Mouse (Mus musculus) right cerebral cortex, postnatal 36 days (tissue): ENCODE results near the gene Eef1g.

Experiments used
- DNase-seq, 2 experiments: peaks; one replicate each; pipeline ENCODE4 v3.0.0; 2022; ENCODE audit warnings: low spot score in 2 of 2, mixed read lengths in 1 of 2

Gene Eef1g

GRCm38 (mm10) chr19:8966590-8967372 is at the start of gene Eef1g:
TSS of gene Eef1g (plus strand) at chr19:8967041.
- DNase-seq = peak; percentile 100

- no peak for DNase-seq
These were observed 47.8 kb upstream of the Eef1g start for GRCm38 (mm10) chr19:8919000-8919399.

- DNase-seq = no peak
These were observed 47.2 kb upstream of the Eef1g start for GRCm38 (mm10) chr19:8919684-8920072.

- peak; percentile 92 to 94 for DNase-seq
These were observed 46.6 kb upstream of the Eef1g start, which contains the start of gene B3gat3 for GRCm38 (mm10) chr19:8920073-8920736. TSS of gene B3gat3 (plus strand) at chr19:8920374.

GRCm38 (mm10) chr19:8920836-8921291 is 46.0 kb upstream of the Eef1g start:
- no peak for DNase-seq

GRCm38 (mm10) chr19:8921741-8922140 is 45.1 kb upstream of the Eef1g start:
- DNase-seq = no peak

- no peak for DNase-seq
These were observed 40.1 kb upstream of the Eef1g start for GRCm38 (mm10) chr19:8926766-8927165.

- no peak for DNase-seq
These were observed 38.8 kb upstream of the Eef1g start for GRCm38 (mm10) chr19:8927891-8928525.

GRCm38 (mm10) chr19:8928689-8929223 is 38.1 kb upstream of the Eef1g start:
- no peak for DNase-seq

- no peak for DNase-seq
These were observed 37.4 kb upstream of the Eef1g start, which contains the start of the genes Rom1 and Eml3 for GRCm38 (mm10) chr19:8929224-8930088. TSS of gene Rom1 (minus strand) at chr19:8929356. TSS of gene Eml3 (plus strand) at chr19:8929552.

- no peak for DNase-seq
These were observed 36.7 kb upstream of the Eef1g start for GRCm38 (mm10) chr19:8930117-8930516.

GRCm38 (mm10) chr19:8930771-8931170 is 36.1 kb upstream of the Eef1g start:
- no peak for DNase-seq

GRCm38 (mm10) chr19:8936736-8937135 is 30.1 kb upstream of the Eef1g start:
- no peak for DNase-seq

- no peak for DNase-seq
These were observed 26.2 kb upstream of the Eef1g start for GRCm38 (mm10) chr19:8940526-8941133.

GRCm38 (mm10) chr19:8941136-8941514 is 25.7 kb upstream of the Eef1g start:
- DNase-seq = no peak

- DNase-seq = peak; percentile 89 to 90
These were observed 25.2 kb upstream of the Eef1g start, which contains the start of gene Mta2 for GRCm38 (mm10) chr19:8941515-8942217. TSS of gene Mta2 (plus strand) at chr19:8941875.

- no peak for DNase-seq
These were observed 24.4 kb upstream of the Eef1g start for GRCm38 (mm10) chr19:8942276-8942964.

GRCm38 (mm10) chr19:8943047-8943446 is 23.8 kb upstream of the Eef1g start:
- no peak for DNase-seq

GRCm38 (mm10) chr19:8944062-8944461 is 22.8 kb upstream of the Eef1g start:
- DNase-seq = no peak
